Mouse (Mus musculus): ENCODE results near the gene Asxl2.

The Asxl2 gene

GRCm38 (mm10) chr12:3546121-3546658 is 119.5 kb downstream of the Asxl2 start:
- DNase-seq (ENCODE audit: low spot score in 2 of 2) = no peak

GRCm38 (mm10) chr12:3546781-3547180 is 120.1 kb downstream of the Asxl2 start:
- no peak for DNase-seq (ENCODE audit: low spot score in 2 of 2)

GRCm38 (mm10) chr12:3547506-3547905 is 120.8 kb downstream of the Asxl2 start:
- no peak for DNase-seq (ENCODE audit: low spot score in 2 of 2)

GRCm38 (mm10) chr12:3547911-3548310 is 121.3 kb downstream of the Asxl2 start:
- DNase-seq (ENCODE audit: low spot score in 2 of 2) = no peak

GRCm38 (mm10) chr12:3548582-3549211 is 122.0 kb downstream of the Asxl2 start:
- DNase-seq (ENCODE audit: low spot score in 2 of 2) = no peak

GRCm38 (mm10) chr12:3550280-3550679 is 123.6 kb downstream of the Asxl2 start:
- DNase-seq (ENCODE audit: low spot score in 2 of 2) = no peak

Data from urinary bladder, postnatal 36 days (tissue).